Mouse (Mus musculus) layer of hippocampus, adult 18-20 months (tissue): ENCODE data around the gene Snrnp27. TPM values are rescaled to one million over a fixed set of nuclear protein-coding genes. Genes with fewer than 3 reads are reported as not detected.

Experiments
- DNase-seq, 2 experiments: peaks; one replicate each; pipeline ENCODE4 v3.0.0; 2022; ENCODE audit warnings: low spot score in 2 of 2
- long read RNA-seq: library from polyadenylated mRNA; stranded (forward); transcript quantifications from one replicate; pipeline ENCODE4 v2.0.0, GENCODE M21; 2021
- total RNA-seq, 2 experiments: library from RNA; stranded (reverse); gene quantifications; 2 replicates each; pipeline ENCODE4 v1.2.3; 2021

The Snrnp27 gene
- total RNA-seq, result 10 to 100 TPM; 64.8 to 65.2 TPM
- long read RNA-seq, transcript Snrnp27-201 (6 exons, 885 nt), result major isoform, 48 of 54 reads
- long read RNA-seq, partial matches to known transcripts, result 2 of 54 reads
- long read RNA-seq, other reads (novel, unspliced or antisense), result 4 of 54 reads

GRCm38 (mm10) chr6:86683872-86684654, at the start of gene Snrnp27:
TSS of gene Snrnp27 (minus strand) at chr6:86684522.
- peak; percentile 86 to 92 for DNase-seq

GRCm38 (mm10) chr6:86733183-86733876, 49.0 kb upstream of the Snrnp27 start, which contains the start of gene Gmcl1:
TSS of gene Gmcl1 (minus strand) at chr6:86733383.
- DNase-seq, result peak; percentile 90 to 92

- DNase-seq, result peak in 1 of 2 experiments; percentile 21
These were observed 48.2 kb upstream of the Snrnp27 start for GRCm38 (mm10) chr6:86732276-86733173.

- DNase-seq, result no peak
These were observed 44.4 kb upstream of the Snrnp27 start for GRCm38 (mm10) chr6:86728711-86729110.

- DNase-seq, result no peak
These were observed 37.7 kb upstream of the Snrnp27 start for GRCm38 (mm10) chr6:86721977-86722376.

- DNase-seq, result no peak
These were observed 23.9 kb upstream of the Snrnp27 start for GRCm38 (mm10) chr6:86708072-86708774.

- no peak for DNase-seq
These were observed 18.3 kb upstream of the Snrnp27 start for GRCm38 (mm10) chr6:86702577-86702976.

GRCm38 (mm10) chr6:86697903-86698302, 13.6 kb upstream of the Snrnp27 start:
- no peak for DNase-seq

- DNase-seq, result no peak
These were observed 11.9 kb upstream of the Snrnp27 start for GRCm38 (mm10) chr6:86696213-86696612.

- DNase-seq, result peak in 1 of 2 experiments; percentile 57
These were observed 10.1 kb upstream of the Snrnp27 start for GRCm38 (mm10) chr6:86694465-86694864.

GRCm38 (mm10) chr6:86689671-86690070, 5.3 kb upstream of the Snrnp27 start:
- no peak for DNase-seq

- no peak for DNase-seq
These were observed 2.6 kb upstream of the Snrnp27 start for GRCm38 (mm10) chr6:86686971-86687370.

- no peak for DNase-seq
These were observed 311 bp upstream of the Snrnp27 start for GRCm38 (mm10) chr6:86684655-86685011.

GRCm38 (mm10) chr6:86681289-86681688, 3.0 kb downstream of the Snrnp27 start:
- DNase-seq, result no peak

GRCm38 (mm10) chr6:86678341-86678740, 6.0 kb downstream of the Snrnp27 start:
- no peak for DNase-seq

GRCm38 (mm10) chr6:86670873-86671272, 13.4 kb downstream of the Snrnp27 start:
- DNase-seq, result peak; percentile 37 to 82

- DNase-seq, result peak; percentile 100
These were observed 15.0 kb downstream of the Snrnp27 start for GRCm38 (mm10) chr6:86669240-86669727.

GRCm38 (mm10) chr6:86668580-86669239, 15.6 kb downstream of the Snrnp27 start, which contains the start of gene Mxd1:
TSS of gene Mxd1 (minus strand) at chr6:86669161.
- peak in 1 of 2 experiments; percentile 34 for DNase-seq

- DNase-seq, result no peak
These were observed 17.3 kb downstream of the Snrnp27 start for GRCm38 (mm10) chr6:86667061-86667460.
